In genomic region chr10:67099183-67099929, GRCm38 (mm10) we compare ENCODE assay signal across 9 mouse cellular contexts. TPM values are rescaled to one million over a fixed set of nuclear protein-coding genes. Genes with fewer than 3 reads are reported as not detected.
DNase-seq lines count a peak whose midpoint lies in the region; ATAC-seq lines count a peak whose summit lies in the region.
"Had no signal": no experiment of that assay in that cellular context is flagged by ENCODE, and none has a peak within 500 bp of the region (broad histone marks: within the 10 kb centered on the region; RNA-seq: fewer than 3 reads in every experiment).

No protein-coding gene starts in this region.

- WGBS in intestine, embryonic 14.5 days: 57% methylated on average over 13 of the region's 13 CpGs
- 63% methylated on average over 13 of the region's 13 CpGs for WGBS in intestine, embryonic 16.5 days
- 53% methylated on average over 13 of the region's 13 CpGs for whole genome bisulfite sequencing in forebrain, embryonic 10.5 days
- 66% methylated on average over 13 of the region's 13 CpGs for WGBS in midbrain, embryonic 14.5 days

- no peak overlapping the region for H3K9ac ChIP-seq in intestine, embryonic 14.5 days (ENCODE audit: low read length)
- H3K9ac ChIP-seq in intestine, embryonic 16.5 days (ENCODE audit: low read depth, low read length): no peak overlapping the region
- H3K9ac ChIP-seq in midbrain, embryonic 14.5 days (replicated peaks; ENCODE audit: low read length): no peak overlapping the region; the same call in 1 of the 2 replicates

- no peaks in the 10 kb centered on the region for H3K9me3 ChIP-seq in intestine, embryonic 14.5 days (ENCODE audit: control insufficient read depth, low read length)
- H3K9me3 ChIP-seq in intestine, embryonic 16.5 days (ENCODE audit: control insufficient read depth, low read length): no peaks in the 10 kb centered on the region
- no peaks in the 10 kb centered on the region for H3K9me3 ChIP-seq in forebrain, embryonic 10.5 days
- no peaks in the 10 kb centered on the region for H3K9me3 ChIP-seq in midbrain, embryonic 14.5 days (ENCODE audit: control insufficient read depth, low read length)

- ATAC-seq in intestine, embryonic 14.5 days (replicated peaks; ENCODE audit: low FRiP score, low TSS enrichment, low read depth): no peak
- no peak for ATAC-seq in intestine, embryonic 16.5 days
- no peak for ATAC-seq in midbrain, embryonic 14.5 days (ENCODE audit: low FRiP score, low TSS enrichment)
- no peak for ATAC-seq in activated CD4-positive, CD25-positive, alpha-beta regulatory T cell, adult 4 months

- no peaks in the 10 kb centered on the region for H3K36me3 ChIP-seq in intestine, embryonic 14.5 days (ENCODE audit: control insufficient read depth, insufficient read depth, low read length)
- no peaks in the 10 kb centered on the region for H3K36me3 ChIP-seq in intestine, embryonic 16.5 days (ENCODE audit: control insufficient read depth, insufficient read depth, low read length)
- 0 out of 2 replicates have a peak, but pooled peaks cover 3% of the 10 kb centered on the region for H3K36me3 ChIP-seq in forebrain, embryonic 10.5 days (replicated peaks)
- H3K36me3 ChIP-seq in midbrain, embryonic 14.5 days (ENCODE audit: control insufficient read depth, insufficient read depth, low read length): no peaks in the 10 kb centered on the region

- H3K27ac ChIP-seq in intestine, embryonic 14.5 days (ENCODE audit: low read depth): no peak overlapping the region
- no peak overlapping the region for H3K27ac ChIP-seq in intestine, embryonic 16.5 days (ENCODE audit: low read length)
- 0 out of 2 replicates have a peak overlapping the region, but pooled peaks have one; percentile 100 for H3K27ac ChIP-seq in forebrain, embryonic 10.5 days
- H3K27ac ChIP-seq in midbrain, embryonic 14.5 days (replicated peaks; ENCODE audit: low read depth, low read length): no peak overlapping the region

- peaks cover 46% of the 10 kb centered on the region for H3K4me1 ChIP-seq in intestine, embryonic 14.5 days (replicated peaks; ENCODE audit: control insufficient read depth, insufficient read depth, low read length)
- H3K4me1 ChIP-seq in intestine, embryonic 16.5 days (ENCODE audit: control insufficient read depth, insufficient read depth, low read length): peaks cover 50% of the 10 kb centered on the region
- H3K4me1 ChIP-seq in forebrain, embryonic 10.5 days: peaks cover 79% of the 10 kb centered on the region
- peaks cover 62% of the 10 kb centered on the region for H3K4me1 ChIP-seq in midbrain, embryonic 14.5 days (ENCODE audit: control insufficient read depth, insufficient read depth, low read length)

- no peak overlapping the region for H3K4me3 ChIP-seq in intestine, embryonic 14.5 days (ENCODE audit: low read depth, low read length)
- H3K4me3 ChIP-seq in intestine, embryonic 16.5 days (ENCODE audit: low read length): no peak overlapping the region
- peak overlapping the region; percentile 89 for H3K4me3 ChIP-seq in forebrain, embryonic 10.5 days
- H3K4me3 ChIP-seq in midbrain, embryonic 14.5 days (replicated peaks; ENCODE audit: low read depth, low read length): peak overlapping the region; percentile 92

- DNase-seq in intestine, embryonic 14.5 days (ENCODE audit: low spot score): no peak
- DNase-seq in ES-CJ7 (ENCODE audit: low read depth, low spot score): peak; percentile 52
- DNase-seq in forebrain, embryonic 10.5 days (ENCODE audit: extremely low spot score, low spot score): no peak
- DNase-seq in midbrain, embryonic 14.5 days: no peak
- no peak for DNase-seq in spleen, postnatal 36 days (ENCODE audit: low spot score in 2 of 2)
- no peak for DNase-seq in layer of hippocampus, postnatal 36 days
- DNase-seq: cerebellum, adult 11-12 months had no signal

- peak overlapping the region; percentile 83; the same call in 1 of the 2 replicates for H3K4me2 ChIP-seq in intestine, embryonic 14.5 days (ENCODE audit: low read length)
- no peak overlapping the region for H3K4me2 ChIP-seq in intestine, embryonic 16.5 days (ENCODE audit: low read depth, low read length)
- H3K4me2 ChIP-seq in midbrain, embryonic 14.5 days (ENCODE audit: low read length): peak overlapping the region; percentile 89

- H3K27me3 ChIP-seq in intestine, embryonic 14.5 days (replicated peaks; ENCODE audit: control insufficient read depth, insufficient read depth, low read length): no peaks in the 10 kb centered on the region
- H3K27me3 ChIP-seq in intestine, embryonic 16.5 days (replicated peaks; ENCODE audit: control insufficient read depth, insufficient read depth, low read length): no peaks in the 10 kb centered on the region
- no peaks in the 10 kb centered on the region for H3K27me3 ChIP-seq in forebrain, embryonic 10.5 days (ENCODE audit: poor library complexity, severe bottlenecking)
- no peaks in the 10 kb centered on the region for H3K27me3 ChIP-seq in midbrain, embryonic 14.5 days (ENCODE audit: control insufficient read depth, insufficient read depth, low read length)

RNA-seq across cellular contexts. Expression of gene Reep3, which starts 2.6 kb away (rescaled TPM):
- polyA plus RNA-seq in intestine, embryonic 14.5 days (2014; fragmentation: Nextera tagmentation; extraction: Ambion mirVana): 35.7 and 38.2 TPM in 2 replicates
- polyA plus RNA-seq in intestine, embryonic 16.5 days (2015; fragmentation: Nextera tagmentation; extraction: Ambion mirVana): 36.2 and 42.1 TPM in 2 replicates
- polyA plus RNA-seq in forebrain, embryonic 10.5 days (2016; fragmentation: Nextera tagmentation; extraction: Ambion mirVana): 30.9 and 32.7 TPM in 2 replicates
- polyA plus RNA-seq in midbrain, embryonic 14.5 days (2014; fragmentation: Nextera tagmentation; extraction: Ambion mirVana): 30.5 and 35.5 TPM in 2 replicates
- 10 to 100 TPM; 20.3 to 21.1 TPM for polyA plus RNA-seq in activated CD4-positive, CD25-positive, alpha-beta regulatory T cell, adult 4 months (2017; shearing (Covaris generic))
- 10 to 100 TPM; 20.2 to 24.1 TPM for total RNA-seq in layer of hippocampus, postnatal 36 days (2021)

RNA-seq across cellular contexts. Expression of gene Jmjd1c, which starts 3.4 kb away (rescaled TPM):
- polyA plus RNA-seq in intestine, embryonic 14.5 days (2014; fragmentation: Nextera tagmentation; extraction: Ambion mirVana): 43.6 and 47.5 TPM in 2 replicates
- polyA plus RNA-seq in intestine, embryonic 16.5 days (2015; fragmentation: Nextera tagmentation; extraction: Ambion mirVana): 21.9 and 22.2 TPM in 2 replicates
- polyA plus RNA-seq in forebrain, embryonic 10.5 days (2016; fragmentation: Nextera tagmentation; extraction: Ambion mirVana): 29.7 and 30.6 TPM in 2 replicates
- 54.4 and 56.4 TPM in 2 replicates for polyA plus RNA-seq in midbrain, embryonic 14.5 days (2014; fragmentation: Nextera tagmentation; extraction: Ambion mirVana)
- 10 to 100 TPM; 35.2 to 44.7 TPM for polyA plus RNA-seq in activated CD4-positive, CD25-positive, alpha-beta regulatory T cell, adult 4 months (2017; shearing (Covaris generic))
- 100 to 1,000 TPM; 103 to 110 TPM for total RNA-seq in layer of hippocampus, postnatal 36 days (2021)

Comparison
In these comparisons a context has a peak if more than half of its experiments do, and no peak if none do; other contexts are left out.
1. H3K4me3 ChIP-seq: peak in forebrain, embryonic 10.5 days (single experiment) and midbrain, embryonic 14.5 days (single experiment); none in intestine, embryonic 14.5 days (single experiment) and intestine, embryonic 16.5 days (single experiment).